Mouse (Mus musculus) cerebellum, adult 2 months (tissue): ENCODE measurements at regions not wholly inside any gene's neighbourhood (a gene's known extent, or its start where the extent isn't known, plus 50 kb on each side); places are given as distances from the start of the nearest gene placed in this dataset.

Experiments
- DNase-seq, 2 experiments: peaks; one replicate each; pipeline ENCODE4 v3.0.0; 2021
- H3K27ac ChIP-seq: fragments of 200-500 bp; 2 replicates; pipeline ENCODE4 v1.5.1; 2012; ENCODE audit warnings: low read length, control low read depth, inconsistent platforms; ENCODE audit not compliant: insufficient read depth
- H3K27me3 ChIP-seq: fragments of 200-500 bp; 2 replicates; pipeline ENCODE4 v1.6.1; 2012; ENCODE audit warnings: inconsistent platforms, mild to moderate bottlenecking, low read length, moderate library complexity; ENCODE audit not compliant: control insufficient read depth, insufficient read depth
- H3K4me1 ChIP-seq: fragments of 200-500 bp; 2 replicates; pipeline ENCODE4 v1.6.1; 2011; ENCODE audit warnings: low read length; ENCODE audit not compliant: control insufficient read depth, insufficient read depth
- H3K4me3 ChIP-seq: fragments of 200-500 bp; replicated peaks from 2 replicates; pipeline ENCODE3; 2011; ENCODE audit warnings: mild to moderate bottlenecking, low read depth, low read length, control low read depth; ENCODE audit not compliant: insufficient read depth
- CTCF ChIP-seq: fragments of 200-500 bp; IDR thresholded peaks from 2 replicates; pipeline ENCODE4 v1.5.1; 2011; ENCODE audit warnings: low read depth, mild to moderate bottlenecking, control low read depth, low read length, moderate library complexity, borderline replicate concordance; ENCODE audit not compliant: insufficient read depth
- POLR2A ChIP-seq: fragments of 200-500 bp; IDR thresholded peaks from 2 replicates; pipeline ENCODE4 v1.6.1; 2011; ENCODE audit warnings: low read length, control low read depth, borderline replicate concordance; ENCODE audit not compliant: insufficient read depth
- WGBS: fragments of 180-500 bp; shearing (Covaris S2); methylation state at CpG from one replicate; pipeline ENCODE4 v1.1.7; 2018; 5-methylcytosine and 5-hydroxymethylcytosine counted together

DNA sequence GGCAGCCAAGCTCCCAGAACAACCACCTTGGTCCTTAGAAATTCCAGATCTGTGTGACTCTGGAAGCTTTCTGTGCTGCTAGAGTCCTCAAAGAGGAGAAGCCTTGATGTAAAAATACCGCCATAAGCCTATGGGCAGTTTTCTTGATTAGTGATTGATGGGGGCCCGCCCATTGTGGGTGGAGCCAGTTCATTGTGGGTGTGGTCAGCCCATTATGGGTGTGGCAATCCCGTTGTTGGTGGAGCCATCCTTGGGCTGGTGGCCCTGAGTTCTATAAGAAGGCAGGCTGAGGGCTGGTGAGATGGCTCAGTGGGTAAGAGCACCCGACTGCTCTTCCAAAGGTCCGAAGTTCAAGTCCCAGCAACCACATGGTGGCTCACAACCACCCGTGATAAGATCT, 97.3 kb downstream of the Cryba4 start:
- DNase-seq = no peak
- Histone ChIP-seq H3K27me3 (no peaks in the 10 kb centered on the region), H3K27ac (no peak overlapping the region), H3K4me3 (no peak overlapping the region), H3K4me1 (no peaks in the 10 kb centered on the region)
- 74% methylated on average over 6 of the region's 6 CpGs for WGBS
- TF ChIP-seq CTCF (no peak), POLR2A (no peak)

DNA sequence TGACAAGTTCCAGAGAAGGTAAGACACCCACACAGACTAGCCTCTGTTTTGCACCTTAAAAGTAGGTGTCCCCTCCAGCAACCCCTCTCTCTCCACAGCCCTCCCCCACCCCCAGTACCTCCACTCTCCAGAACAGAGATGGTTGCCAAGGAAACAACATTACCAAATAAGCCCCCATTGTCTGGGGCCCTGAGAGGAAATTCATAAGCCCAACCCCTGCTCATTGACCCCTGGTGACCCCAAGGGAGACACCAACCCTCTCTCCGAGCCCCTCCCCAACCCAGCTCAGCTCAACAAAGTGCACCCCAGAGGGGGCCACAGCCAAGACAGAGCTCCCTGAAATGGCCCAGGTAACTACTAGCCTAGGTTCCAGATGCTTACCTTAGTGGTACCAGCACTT, 96.3 kb downstream of the Cryba4 start:
- 38% methylated on average over 1 of the region's 1 CpGs for WGBS
- no peaks in the 10 kb centered on the region for H3K27me3 ChIP-seq
- TF ChIP-seq CTCF (no peak), POLR2A (no peak)
- no peak overlapping the region for H3K4me3 ChIP-seq
- no peaks in the 10 kb centered on the region for H3K4me1 ChIP-seq
- H3K27ac ChIP-seq = no peak overlapping the region
- no peak for DNase-seq

DNA sequence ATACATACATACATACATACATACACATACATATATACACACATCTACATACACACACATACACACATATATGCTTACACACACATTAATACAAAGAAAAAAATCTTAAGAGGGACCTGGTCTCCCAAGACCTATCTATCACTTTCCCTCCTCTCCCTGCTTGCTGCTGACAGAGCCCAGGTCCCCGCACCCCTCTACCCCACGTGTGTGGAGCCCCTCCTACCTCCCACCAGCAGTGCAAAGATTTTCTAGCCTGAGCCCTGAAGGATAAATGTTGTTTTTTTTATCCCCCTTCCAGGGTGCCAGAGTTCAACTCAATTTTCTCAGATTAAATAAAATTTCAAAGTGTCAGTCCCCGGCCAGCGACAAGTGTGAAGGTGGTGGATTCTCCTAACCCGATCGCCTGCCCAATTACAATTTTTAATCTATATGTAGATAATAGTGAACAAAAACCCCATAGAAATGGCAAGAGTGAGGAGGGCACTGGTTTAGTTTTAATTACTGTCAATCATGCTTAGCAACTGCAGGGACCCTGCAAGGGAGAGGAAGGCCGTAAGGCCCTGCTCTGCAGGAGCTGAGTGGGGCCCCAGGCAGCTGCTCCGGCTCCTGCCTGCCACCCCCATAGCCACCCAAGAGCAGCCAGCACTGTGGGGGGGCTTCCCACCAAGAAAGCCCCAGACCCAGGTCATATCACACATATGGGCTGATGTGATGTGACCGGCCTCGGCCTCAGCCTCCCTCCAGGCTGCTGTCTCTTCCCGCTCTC, 85.7 kb downstream of the Cryba4 start:
- 62% methylated on average over 11 of the region's 11 CpGs for WGBS
- no peak overlapping the region for H3K27ac ChIP-seq

DNA sequence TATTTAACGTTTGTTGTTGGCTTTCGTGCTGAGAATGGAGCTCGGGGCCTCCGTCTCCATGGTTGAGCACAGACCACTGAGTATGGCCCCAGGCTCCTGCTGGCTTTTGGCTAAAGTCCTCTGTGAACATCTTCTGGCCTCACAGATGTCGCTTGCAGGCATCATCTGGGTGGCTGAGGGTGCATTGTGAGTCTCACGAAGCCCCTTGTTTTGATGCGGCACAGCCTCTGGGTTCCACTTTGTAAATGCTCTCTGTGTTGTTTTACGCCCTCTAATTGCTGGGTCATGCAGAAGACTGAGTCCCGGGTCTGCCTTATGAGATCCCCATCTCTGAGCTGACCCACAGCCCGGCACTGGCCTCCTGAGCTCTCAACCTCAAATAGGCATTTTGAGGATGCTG, 84.5 kb downstream of the Cryba4 start:
- H3K4me1 ChIP-seq = 0 out of 2 replicates have a peak, but pooled peaks cover 7% of the 10 kb centered on the region
- no peaks in the 10 kb centered on the region for H3K27me3 ChIP-seq
- H3K27ac ChIP-seq = no peak overlapping the region
- DNase-seq = no peak
- no peak for TF ChIP-seq POLR2A
- no peak overlapping the region for H3K4me3 ChIP-seq
- WGBS = 32% methylated on average over 10 of the region's 10 CpGs

More for the DNA sequence above, 85.7 kb downstream of the Cryba4 start:
- Histone ChIP-seq H3K4me1 (0 out of 2 replicates have a peak, but pooled peaks cover 7% of the 10 kb centered on the region), H3K27me3 (no peaks in the 10 kb centered on the region), H3K4me3 (no peak overlapping the region)
- TF ChIP-seq CTCF (no peak), POLR2A (no peak)
- no peak for DNase-seq

DNA sequence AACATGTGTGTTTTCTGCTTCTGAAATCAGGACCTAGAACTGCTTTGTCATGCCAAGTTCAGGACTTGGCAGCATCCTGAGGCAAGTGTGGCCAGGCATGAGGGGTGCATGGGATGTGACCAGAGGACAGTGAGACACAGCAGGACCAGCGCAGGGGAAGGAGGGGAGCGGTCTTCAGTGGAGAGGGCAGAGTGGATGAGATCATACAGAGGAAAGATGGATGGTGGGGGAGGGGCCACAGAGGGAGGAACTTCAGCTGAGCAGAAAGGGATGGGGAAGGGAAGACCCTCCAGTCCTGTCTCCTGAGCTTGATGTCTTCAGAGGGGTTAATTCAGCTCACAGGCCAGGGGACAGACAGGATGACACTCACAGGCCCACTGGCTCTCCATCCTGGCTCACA, 81.0 kb downstream of the Cryba4 start:
- H3K27ac ChIP-seq = no peak overlapping the region
- no peaks in the 10 kb centered on the region for H3K27me3 ChIP-seq
- WGBS = 30% methylated on average over 2 of the region's 2 CpGs
- DNase-seq = no peak
- 0 out of 2 replicates have a peak, but pooled peaks cover 7% of the 10 kb centered on the region for H3K4me1 ChIP-seq
- TF ChIP-seq POLR2A (no peak), CTCF (no peak)
- no peak overlapping the region for H3K4me3 ChIP-seq

DNA sequence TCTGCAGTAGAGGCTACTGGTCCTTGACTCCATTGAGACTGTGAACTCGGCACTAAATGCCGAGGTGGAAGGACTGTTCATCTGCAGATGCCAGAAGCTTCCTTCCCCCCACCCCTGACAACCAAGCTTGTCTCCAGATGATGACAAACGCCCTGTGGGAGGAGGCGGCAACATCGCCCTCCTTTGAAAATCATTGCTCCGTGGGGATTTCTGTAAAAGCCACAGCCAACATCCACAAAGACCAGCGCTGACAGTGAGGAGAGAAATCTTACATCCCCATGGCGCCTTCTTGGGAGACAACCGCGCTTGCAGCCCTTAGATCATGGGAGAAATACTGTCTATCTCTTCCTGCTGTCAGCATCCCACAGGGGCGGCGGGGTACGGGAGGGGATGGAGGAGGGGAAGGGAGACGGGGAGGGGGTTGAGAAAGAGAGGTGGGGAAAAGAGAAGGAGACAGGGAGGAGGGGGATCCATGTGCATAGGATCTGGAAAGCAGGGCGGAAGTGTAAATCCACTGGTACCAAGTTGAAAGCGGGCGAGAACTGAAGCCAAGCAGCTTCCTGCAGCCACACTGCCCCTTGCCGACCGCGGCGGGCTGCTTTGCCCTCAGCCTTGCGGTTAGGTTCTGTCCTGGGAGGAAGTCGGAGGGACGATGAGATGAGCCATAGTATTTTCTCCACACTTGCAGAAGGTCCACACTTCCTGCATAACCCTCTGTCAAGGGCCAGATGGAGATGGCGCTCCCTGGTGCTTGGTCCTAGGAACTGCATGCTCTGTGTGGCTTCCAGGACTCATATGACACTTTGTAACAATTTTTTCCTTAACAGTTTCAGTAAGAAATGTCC, 72.9 kb downstream of the Cryba4 start:
- Histone ChIP-seq H3K27ac (no peak overlapping the region), H3K4me3 (no peak overlapping the region)
- 12% methylated on average over 25 of the region's 25 CpGs for WGBS

DNA sequence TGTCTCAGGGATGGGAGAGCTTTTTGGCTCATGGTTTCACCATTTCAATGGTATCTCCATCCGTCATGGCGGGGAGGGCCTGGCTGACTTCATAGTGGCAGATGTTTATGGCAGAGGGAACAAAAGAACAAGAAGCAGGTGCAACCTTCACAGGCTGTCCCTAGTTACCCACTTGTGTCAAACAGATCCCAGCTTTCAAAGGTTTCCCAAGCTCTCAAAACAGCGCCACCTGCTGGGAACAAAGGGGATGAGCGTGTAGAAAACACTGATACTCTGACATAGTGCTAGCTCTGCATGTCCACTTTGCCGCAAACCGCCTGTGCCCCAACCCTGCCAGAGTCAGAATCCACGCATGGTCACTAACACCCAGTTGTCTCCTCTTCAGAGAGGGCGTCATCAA, 69.5 kb downstream of the Cryba4 start:
- H3K27me3 ChIP-seq = no peaks in the 10 kb centered on the region
- DNase-seq = no peak
- H3K4me3 ChIP-seq = no peak overlapping the region
- H3K27ac ChIP-seq = no peak overlapping the region
- 44% methylated on average over 8 of the region's 8 CpGs for WGBS
- H3K4me1 ChIP-seq = no peaks in the 10 kb centered on the region
- TF ChIP-seq CTCF (0 out of 2 replicates have a peak, but pooled peaks have one; percentile 15), POLR2A (no peak)

More for the DNA sequence above, 72.9 kb downstream of the Cryba4 start:
- no peaks in the 10 kb centered on the region for H3K27me3 ChIP-seq
- no peak for TF ChIP-seq POLR2A
- peak; percentile 49; the same call in 1 of the 2 replicates for TF ChIP-seq CTCF
- no peaks in the 10 kb centered on the region for H3K4me1 ChIP-seq
- no peak for DNase-seq
